Mouse (Mus musculus) hindbrain, embryonic 14.5 days (tissue): ENCODE measurements at regions not wholly inside any gene's neighbourhood (a gene's known extent, or its start where the extent isn't known, plus 50 kb on each side); places are given as distances from the start of the nearest gene placed in this dataset.

Experiments used
- ATAC-seq: fragments of 200-750 bp; cut with Nextera tagmentation; 2 replicates; pipeline ENCODE4 v1.8.0; 2017; ENCODE audit warnings: moderate number of reproducible peaks, mild to moderate bottlenecking, moderate TSS enrichment, moderate library complexity; ENCODE audit not compliant: low FRiP score
- DNase-seq: peaks from one replicate; pipeline ENCODE4 v3.0.0-alpha.2; 2015; ENCODE audit warnings: low spot score
- H3K27ac ChIP-seq: fragments of 300-500 bp; sonication (generic); 2 replicates; pipeline ENCODE4 v1.5.1; 2014; ENCODE audit warnings: mild to moderate bottlenecking, moderate library complexity
- H3K27me3 ChIP-seq: fragments of 300-500 bp; sonication (generic); 2 replicates; pipeline ENCODE4 v1.6.1; 2014; ENCODE audit warnings: mild to moderate bottlenecking, low read length, mixed read lengths; ENCODE audit not compliant: control insufficient read depth, insufficient read depth
- H3K36me3 ChIP-seq: fragments of 300-500 bp; sonication (generic); replicated peaks from 2 replicates; pipeline ENCODE4 v1.6.1; 2014; ENCODE audit not compliant: control insufficient read depth, insufficient read depth
- H3K4me1 ChIP-seq: fragments of 300-500 bp; sonication (generic); replicated peaks from 2 replicates; pipeline ENCODE4 v1.6.1; 2014; ENCODE audit warnings: antibody characterized with exemption, low read length, mixed read lengths; ENCODE audit not compliant: control insufficient read depth, insufficient read depth
- H3K4me2 ChIP-seq: fragments of 300-500 bp; sonication (generic); replicated peaks from 2 replicates; pipeline ENCODE4 v1.6.1; 2014; ENCODE audit warnings: mild to moderate bottlenecking, moderate library complexity
- H3K4me3 ChIP-seq: fragments of 300-500 bp; sonication (generic); replicated peaks from 2 replicates; pipeline ENCODE4 v1.5.1; 2014; ENCODE audit warnings: mild to moderate bottlenecking, low read length
- H3K9ac ChIP-seq: fragments of 300-500 bp; sonication (generic); 2 replicates; pipeline ENCODE4 v1.6.1; 2014
- H3K9me3 ChIP-seq: fragments of 300-500 bp; sonication (generic); 2 replicates; pipeline ENCODE4 v1.6.1; 2016; ENCODE audit warnings: low read length; ENCODE audit not compliant: control insufficient read depth
- WGBS: fragments of 180-500 bp; shearing (Covaris S2); extraction: QIAGEN DNeasy Blood & Tissue Kit; methylation state at CpG from one replicate; pipeline ENCODE4 v1.1.7; 2014; 5-methylcytosine and 5-hydroxymethylcytosine counted together

GRCm38 (mm10) chr6:106946227-106946927, 146.5 kb upstream of the Crbn start:
- Histone ChIP-seq H3K4me1 (no peaks in the 10 kb centered on the region), H3K27me3 (no peaks in the 10 kb centered on the region), H3K4me3 (no peak overlapping the region), H3K27ac (no peak overlapping the region), H3K36me3 (no peaks in the 10 kb centered on the region), H3K4me2 (no peak overlapping the region), H3K9me3 (no peaks in the 10 kb centered on the region), H3K9ac (no peak overlapping the region)
- DNase-seq (no peak), ATAC-seq (no peak)
- WGBS: 65% methylated on average over 3 of the region's 3 CpGs

- DNase-seq (no peak), ATAC-seq (no peak)
- Histone ChIP-seq H3K4me2 (no peak overlapping the region), H3K4me1 (no peaks in the 10 kb centered on the region), H3K27me3 (no peaks in the 10 kb centered on the region), H3K9ac (no peak overlapping the region), H3K9me3 (no peaks in the 10 kb centered on the region), H3K36me3 (no peaks in the 10 kb centered on the region), H3K27ac (no peak overlapping the region), H3K4me3 (no peak overlapping the region)
- WGBS: 47% methylated on average over 4 of the region's 4 CpGs
Measured at GRCm38 (mm10) chr6:106950909-106951308, 151.0 kb upstream of the Crbn start.

GRCm38 (mm10) chr6:106961320-106961719, 161.4 kb upstream of the Crbn start:
- Histone ChIP-seq H3K4me2 (no peak overlapping the region), H3K4me3 (no peak overlapping the region), H3K36me3 (no peaks in the 10 kb centered on the region), H3K9ac (no peak overlapping the region), H3K4me1 (no peaks in the 10 kb centered on the region), H3K9me3 (no peaks in the 10 kb centered on the region), H3K27ac (no peak overlapping the region), H3K27me3 (no peaks in the 10 kb centered on the region)
- DNase-seq (no peak), ATAC-seq (no peak)
- WGBS: 85% methylated on average over 2 of the region's 2 CpGs

- Histone ChIP-seq H3K36me3 (no peaks in the 10 kb centered on the region), H3K4me3 (no peak overlapping the region), H3K9me3 (no peaks in the 10 kb centered on the region), H3K27ac (no peak overlapping the region), H3K27me3 (no peaks in the 10 kb centered on the region), H3K4me2 (no peak overlapping the region), H3K9ac (no peak overlapping the region), H3K4me1 (no peaks in the 10 kb centered on the region)
- ATAC-seq: no peak
- DNase-seq: no peak
- WGBS: 93% methylated on average over 1 of the region's 1 CpGs
Measured at GRCm38 (mm10) chr6:106964337-106964736, 164.5 kb upstream of the Crbn start.

DNA sequence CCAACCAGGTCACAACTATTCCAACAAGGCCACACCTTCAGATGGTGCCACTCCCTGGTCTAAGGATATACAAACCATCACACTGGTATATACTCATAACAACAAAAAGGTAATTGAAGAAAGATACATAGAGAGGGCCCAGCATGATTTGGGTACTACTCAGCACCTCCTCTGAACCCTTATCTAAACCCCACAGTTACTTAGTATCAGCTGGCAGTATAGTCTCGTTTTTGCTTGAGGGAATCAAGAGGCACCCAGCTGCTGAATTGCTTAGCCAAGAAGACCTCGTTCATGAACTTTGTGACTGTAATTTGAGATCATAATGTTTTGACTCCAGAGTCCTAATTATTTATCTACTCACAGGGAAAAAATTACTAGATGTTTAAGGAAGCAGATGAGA, 175.6 kb upstream of the Crbn start:
- Histone ChIP-seq H3K4me3 (no peak overlapping the region), H3K9ac (no peak overlapping the region), H3K27me3 (no peaks in the 10 kb centered on the region), H3K36me3 (no peaks in the 10 kb centered on the region), H3K4me1 (0 out of 2 replicates have a peak, but pooled peaks cover 6% of the 10 kb centered on the region), H3K4me2 (no peak overlapping the region), H3K9me3 (no peaks in the 10 kb centered on the region), H3K27ac (no peak overlapping the region)
- WGBS: 69% methylated on average over 2 of the region's 2 CpGs
- DNase-seq: no peak
- no peak for ATAC-seq

DNA sequence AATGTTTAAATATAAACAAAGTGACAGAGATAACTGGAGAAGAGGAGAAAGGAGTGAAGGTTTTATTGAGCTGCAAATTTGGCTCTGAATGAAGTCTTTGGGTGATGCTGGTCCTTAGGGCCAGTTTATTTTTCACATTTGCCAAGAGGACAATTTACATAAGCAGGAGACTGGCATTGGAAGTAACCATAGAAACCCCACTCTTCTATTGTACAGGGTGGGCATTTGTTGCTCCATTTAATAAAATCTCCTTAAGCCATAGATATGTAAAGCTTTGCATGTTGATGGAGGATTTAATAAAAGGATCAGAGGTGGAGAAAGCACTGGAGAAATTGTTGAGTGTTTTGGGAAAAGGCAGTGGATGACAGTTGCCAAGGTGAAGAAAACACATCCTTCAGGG, 178.8 kb upstream of the Crbn start:
- H3K4me1 ChIP-seq: 0 out of 2 replicates have a peak, but pooled peaks cover 6% of the 10 kb centered on the region
- H3K27me3 ChIP-seq: no peaks in the 10 kb centered on the region
- no peak overlapping the region for H3K9ac ChIP-seq
- H3K27ac ChIP-seq: no peak overlapping the region
- no peaks in the 10 kb centered on the region for H3K36me3 ChIP-seq
- DNase-seq: no peak
- no peaks in the 10 kb centered on the region for H3K9me3 ChIP-seq
- ATAC-seq: no peak
- H3K4me3 ChIP-seq: no peak overlapping the region
- no peak overlapping the region for H3K4me2 ChIP-seq

GRCm38 (mm10) chr6:106979755-106980154, 179.9 kb upstream of the Crbn start:
- Histone ChIP-seq H3K9me3 (no peaks in the 10 kb centered on the region), H3K9ac (no peak overlapping the region), H3K4me2 (no peak overlapping the region), H3K4me3 (no peak overlapping the region), H3K27me3 (no peaks in the 10 kb centered on the region), H3K36me3 (no peaks in the 10 kb centered on the region), H3K27ac (no peak overlapping the region), H3K4me1 (0 out of 2 replicates have a peak, but pooled peaks cover 6% of the 10 kb centered on the region)
- DNase-seq (no peak), ATAC-seq (no peak)
- 61% methylated on average over 3 of the region's 3 CpGs for WGBS

GRCm38 (mm10) chr6:106980188-106980587, 180.3 kb upstream of the Crbn start:
- 0 out of 2 replicates have a peak, but pooled peaks cover 6% of the 10 kb centered on the region for H3K4me1 ChIP-seq
- no peak overlapping the region for H3K9ac ChIP-seq
- no peaks in the 10 kb centered on the region for H3K27me3 ChIP-seq
- H3K4me3 ChIP-seq: no peak overlapping the region
- DNase-seq (peak; percentile 33), ATAC-seq (no peak)
- H3K27ac ChIP-seq: no peak overlapping the region
- 23% methylated on average over 4 of the region's 4 CpGs for WGBS
- no peaks in the 10 kb centered on the region for H3K9me3 ChIP-seq
- H3K36me3 ChIP-seq: no peaks in the 10 kb centered on the region
- H3K4me2 ChIP-seq: no peak overlapping the region

DNA sequence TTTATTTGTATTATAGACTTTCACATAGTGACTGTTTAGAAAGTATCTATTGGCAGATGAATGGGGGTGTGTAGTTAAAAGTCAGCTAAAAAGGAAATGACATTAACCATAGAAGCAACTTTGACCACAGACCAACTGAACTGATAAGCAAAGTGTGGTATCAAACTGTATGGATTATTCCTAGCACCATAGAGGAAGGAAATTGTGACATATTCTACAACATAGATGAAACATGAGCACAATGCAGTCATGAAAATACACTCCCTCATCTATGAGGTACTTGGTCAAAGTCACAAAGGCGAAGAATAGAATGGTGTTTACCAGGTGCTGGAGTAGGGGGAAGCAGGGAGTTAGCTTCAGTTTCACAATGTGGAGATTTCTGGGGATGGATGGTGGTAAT, 181.4 kb upstream of the Crbn start:
- no peak overlapping the region for H3K9ac ChIP-seq
- H3K27me3 ChIP-seq: no peaks in the 10 kb centered on the region
- ATAC-seq (no peak), DNase-seq (no peak)
- no peaks in the 10 kb centered on the region for H3K9me3 ChIP-seq
- no peaks in the 10 kb centered on the region for H3K36me3 ChIP-seq
- WGBS: 100% methylated on average over 1 of the region's 1 CpGs
- H3K4me3 ChIP-seq: no peak overlapping the region
- no peak overlapping the region for H3K4me2 ChIP-seq
- 0 out of 2 replicates have a peak, but pooled peaks cover 6% of the 10 kb centered on the region for H3K4me1 ChIP-seq
- no peak overlapping the region for H3K27ac ChIP-seq
